Mouse (Mus musculus) mouse trophoblast stem cell (cell line): ENCODE measurements at regions not wholly inside any gene's neighbourhood (a gene's known extent, or its start where the extent isn't known, plus 50 kb on each side); places are given as distances from the start of the nearest gene placed in this dataset.

Experiments
- in situ Hi-C, 2 experiments: fragments of 300-500 bp; cut with MseI, MboI; formaldehyde crosslinking; loops; 2 replicates in 1 of 2; 3 replicates in 1 of 2; pipeline ENCODE4 v1.15.1; 2025

- in situ Hi-C loops = no loop called here
Observed at GRCm38 (mm10) chr1:184140486-184140885, 106.4 kb upstream of the 1700056E22Rik start.

- in situ Hi-C loops = no loop called here
Observed at GRCm38 (mm10) chr1:184140082-184140481, 106.0 kb upstream of the 1700056E22Rik start.

GRCm38 (mm10) chr1:184138661-184139060 lies 104.6 kb upstream of the 1700056E22Rik start:
- in situ Hi-C loops = no loop called here

- in situ Hi-C loops = no loop called here
Observed at GRCm38 (mm10) chr1:184130897-184131296, 96.8 kb upstream of the 1700056E22Rik start.

GRCm38 (mm10) chr1:184127321-184127720 lies 93.2 kb upstream of the 1700056E22Rik start:
- in situ Hi-C loops = no loop called here

GRCm38 (mm10) chr1:184126909-184127308 lies 92.8 kb upstream of the 1700056E22Rik start:
- in situ Hi-C loops = no loop called here
